Mouse (Mus musculus) hindbrain, embryonic 15.5 days (tissue): Measurements from ENCODE around the gene Clic4. TPM values are rescaled to one million over a fixed set of nuclear protein-coding genes. Genes with fewer than 3 reads are reported as not detected.

ENCODE experiments used
- ATAC-seq: fragments of 200-750 bp; cut with Nextera tagmentation; 2 replicates; pipeline ENCODE4 v1.8.0; 2017; ENCODE audit warnings: low read depth, moderate number of reproducible peaks, moderate TSS enrichment; ENCODE audit not compliant: low FRiP score
- H3K27ac ChIP-seq: fragments of 300-500 bp; sonication (generic); replicated peaks from 2 replicates; pipeline ENCODE4 v1.5.1; 2015; ENCODE audit warnings: mild to moderate bottlenecking, inconsistent platforms
- H3K27me3 ChIP-seq: fragments of 300-500 bp; sonication (generic); 2 replicates; pipeline ENCODE4 v1.6.1; 2015; ENCODE audit warnings: control low read depth, inconsistent platforms
- H3K36me3 ChIP-seq: fragments of 300-500 bp; sonication (generic); 2 replicates; pipeline ENCODE4 v1.6.1; 2015; ENCODE audit warnings: control low read depth, inconsistent platforms
- H3K4me1 ChIP-seq: fragments of 300-500 bp; sonication (generic); replicated peaks from 2 replicates; pipeline ENCODE4 v1.6.1; 2015; ENCODE audit warnings: control low read depth, inconsistent platforms
- H3K4me2 ChIP-seq: fragments of 300-500 bp; sonication (generic); 2 replicates; pipeline ENCODE4 v1.6.1; 2015; ENCODE audit warnings: moderate library complexity, mild to moderate bottlenecking, inconsistent platforms
- H3K4me3 ChIP-seq: fragments of 300-500 bp; sonication (generic); 2 replicates; pipeline ENCODE4 v1.5.1; 2015; ENCODE audit warnings: mild to moderate bottlenecking, inconsistent platforms
- H3K9ac ChIP-seq: fragments of 300-500 bp; sonication (generic); 2 replicates; pipeline ENCODE4 v1.6.1; 2015; ENCODE audit warnings: inconsistent platforms
- H3K9me3 ChIP-seq: fragments of 300-500 bp; sonication (generic); 2 replicates; pipeline ENCODE4 v1.6.1; 2016; ENCODE audit warnings: control low read depth, inconsistent platforms
- WGBS: fragments of 180-500 bp; shearing (Covaris S2); methylation state at CpG from one replicate; pipeline ENCODE4 v1.1.7; 2015; 5-methylcytosine and 5-hydroxymethylcytosine counted together
- polyA plus RNA-seq: library from polyadenylated mRNA; unstranded; fragments of >200 nt; fragmentation: Nextera tagmentation; extraction: Ambion mirVana; gene quantifications from 2 replicates; pipeline ENCODE4 v1.2.1, GENCODE M21; 2015

Gene Clic4
- polyA plus RNA-seq, 1 experiment from 2014 or later, result 67.1 TPM

- H3K36me3 ChIP-seq, result no peaks in the 10 kb centered on the region
- no peaks in the 10 kb centered on the region for H3K27me3 ChIP-seq
- 70% methylated on average over 5 of the region's 5 CpGs for WGBS
- peaks cover 16% of the 10 kb centered on the region for H3K4me1 ChIP-seq
- no peak overlapping the region for H3K4me3 ChIP-seq
- no peaks in the 10 kb centered on the region for H3K9me3 ChIP-seq
- no peak overlapping the region for H3K9ac ChIP-seq
- no peak for ATAC-seq
- no peak overlapping the region; the same call in 1 of the 2 replicates for H3K27ac ChIP-seq
- no peak overlapping the region for H3K4me2 ChIP-seq
Observed at GRCm38 (mm10) chr4:135241106-135241505, 31.5 kb downstream of the Clic4 start.

GRCm38 (mm10) chr4:135240329-135240728, 32.3 kb downstream of the Clic4 start:
- no peaks in the 10 kb centered on the region for H3K27me3 ChIP-seq
- peaks cover 19% of the 10 kb centered on the region for H3K4me1 ChIP-seq
- no peaks in the 10 kb centered on the region for H3K36me3 ChIP-seq
- H3K27ac ChIP-seq, result no peak overlapping the region; the same call in 1 of the 2 replicates
- no peak overlapping the region for H3K4me3 ChIP-seq
- no peak overlapping the region for H3K4me2 ChIP-seq
- no peak overlapping the region for H3K9ac ChIP-seq
- 61% methylated on average over 3 of the region's 3 CpGs for WGBS
- ATAC-seq, result no peak
- H3K9me3 ChIP-seq, result no peaks in the 10 kb centered on the region

- H3K9me3 ChIP-seq, result no peaks in the 10 kb centered on the region
- no peak overlapping the region for H3K4me3 ChIP-seq
- ATAC-seq, result no peak
- H3K36me3 ChIP-seq, result no peaks in the 10 kb centered on the region
- H3K4me2 ChIP-seq, result no peak overlapping the region
- H3K27me3 ChIP-seq, result no peaks in the 10 kb centered on the region
- H3K27ac ChIP-seq, result no peak overlapping the region
- 79% methylated on average over 13 of the region's 13 CpGs for WGBS
- H3K9ac ChIP-seq, result no peak overlapping the region
- peaks cover 23% of the 10 kb centered on the region for H3K4me1 ChIP-seq
Observed at GRCm38 (mm10) chr4:135238706-135239510, 33.7 kb downstream of the Clic4 start.

DNA sequence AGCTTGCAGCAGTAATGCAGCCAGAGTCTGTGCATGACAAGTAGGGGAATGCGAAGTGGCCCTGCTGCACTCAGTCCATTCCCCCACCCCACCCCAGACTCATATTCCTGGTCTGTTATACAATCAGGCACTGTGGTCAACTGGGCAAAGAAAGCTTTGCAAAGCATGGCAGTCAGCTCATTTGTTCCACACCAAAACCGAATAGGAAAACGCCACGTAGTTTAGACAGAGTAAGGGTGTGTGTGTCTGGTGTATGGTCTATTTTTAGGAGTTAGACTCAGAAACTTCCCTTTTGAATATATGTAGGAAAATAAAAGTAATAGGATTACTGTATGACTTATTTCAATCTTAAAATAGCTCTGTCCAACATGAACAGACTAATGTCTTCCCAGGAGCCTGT, 36.0 kb downstream of the Clic4 start:
- Histone ChIP-seq H3K27ac (no peak overlapping the region), H3K36me3 (no peaks in the 10 kb centered on the region), H3K9me3 (no peaks in the 10 kb centered on the region), H3K4me3 (no peak overlapping the region), H3K9ac (no peak overlapping the region), H3K4me2 (no peak overlapping the region), H3K4me1 (peaks cover 22% of the 10 kb centered on the region), H3K27me3 (no peaks in the 10 kb centered on the region)
- WGBS, result 89% methylated on average over 4 of the region's 4 CpGs
- ATAC-seq, result no peak

DNA sequence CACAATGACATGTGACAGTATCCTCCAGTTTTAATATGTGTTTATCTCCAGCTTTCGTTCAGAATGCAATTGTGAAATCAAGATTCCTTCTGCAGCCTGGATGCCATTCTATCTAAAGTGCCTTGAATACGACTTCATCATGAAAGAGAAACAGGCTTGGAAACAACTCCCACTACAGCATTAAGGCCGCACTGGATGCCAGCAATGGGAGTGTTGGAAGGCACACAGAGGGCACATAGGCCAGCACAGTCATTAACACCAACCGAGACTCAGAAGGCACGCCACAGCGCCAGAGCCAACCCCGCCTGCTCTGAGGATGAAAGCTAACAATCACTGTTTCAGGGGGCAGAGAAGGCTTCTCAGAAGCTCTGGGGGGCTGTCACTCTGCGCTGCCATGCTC, 37.1 kb downstream of the Clic4 start:
- Histone ChIP-seq H3K4me3 (no peak overlapping the region), H3K4me2 (no peak overlapping the region), H3K9me3 (no peaks in the 10 kb centered on the region), H3K4me1 (peaks cover 19% of the 10 kb centered on the region), H3K9ac (no peak overlapping the region), H3K36me3 (no peaks in the 10 kb centered on the region), H3K27ac (no peak overlapping the region), H3K27me3 (no peaks in the 10 kb centered on the region)
- ATAC-seq, result no peak
- 58% methylated on average over 8 of the region's 8 CpGs for WGBS

DNA sequence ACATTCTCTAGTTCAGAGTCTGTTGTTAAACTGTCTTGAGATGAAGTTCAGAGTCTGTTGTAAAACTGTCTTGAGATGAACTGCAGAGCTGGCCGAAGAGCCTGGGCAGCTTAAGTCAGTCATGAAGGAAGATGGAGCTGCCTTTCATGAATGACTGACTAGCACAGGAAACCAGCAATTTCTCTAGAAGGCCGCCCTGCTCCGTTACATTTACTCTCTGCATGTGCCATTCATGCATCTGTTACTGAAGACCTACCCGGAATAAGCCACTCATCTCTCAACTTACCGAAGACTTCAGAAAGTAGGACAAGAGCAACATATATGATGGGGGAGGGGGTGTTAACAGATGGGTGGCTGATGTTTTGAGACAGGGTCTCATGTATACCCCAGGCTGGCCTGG, 40.1 kb downstream of the Clic4 start:
- Histone ChIP-seq H3K4me1 (peaks cover 14% of the 10 kb centered on the region; the same call in 1 of the 2 replicates), H3K4me2 (no peak overlapping the region), H3K9me3 (no peaks in the 10 kb centered on the region), H3K9ac (no peak overlapping the region), H3K27me3 (no peaks in the 10 kb centered on the region), H3K27ac (no peak overlapping the region), H3K4me3 (no peak overlapping the region), H3K36me3 (no peaks in the 10 kb centered on the region)
- ATAC-seq, result no peak
- 86% methylated on average over 5 of the region's 5 CpGs for WGBS

- Histone ChIP-seq H3K9me3 (no peaks in the 10 kb centered on the region), H3K27me3 (no peaks in the 10 kb centered on the region), H3K36me3 (no peaks in the 10 kb centered on the region), H3K4me1 (peaks cover 14% of the 10 kb centered on the region; the same call in 1 of the 2 replicates), H3K27ac (no peak overlapping the region), H3K4me2 (no peak overlapping the region), H3K4me3 (no peak overlapping the region), H3K9ac (no peak overlapping the region)
- 84% methylated on average over 5 of the region's 5 CpGs for WGBS
- no peak for ATAC-seq
Observed at GRCm38 (mm10) chr4:135231543-135231942, 41.1 kb downstream of the Clic4 start.

- H3K27ac ChIP-seq, result 0 out of 2 replicates have a peak overlapping the region, but pooled peaks have one; percentile 23
Observed at GRCm38 (mm10) chr4:135231136-135231535, 41.5 kb downstream of the Clic4 start.

GRCm38 (mm10) chr4:135230661-135231060, 42.0 kb downstream of the Clic4 start:
- no peaks in the 10 kb centered on the region for H3K9me3 ChIP-seq
- H3K27me3 ChIP-seq, result no peaks in the 10 kb centered on the region
- H3K9ac ChIP-seq, result no peak overlapping the region
- ATAC-seq, result no peak
- H3K4me2 ChIP-seq, result no peak overlapping the region
- no peak overlapping the region for H3K4me3 ChIP-seq
- H3K36me3 ChIP-seq, result no peaks in the 10 kb centered on the region
- H3K4me1 ChIP-seq, result peaks cover 12% of the 10 kb centered on the region; the same call in 1 of the 2 replicates
- 0 out of 2 replicates have a peak overlapping the region, but pooled peaks have one; percentile 23 for H3K27ac ChIP-seq
- WGBS, result 56% methylated on average over 5 of the region's 5 CpGs

More at GRCm38 (mm10) chr4:135231136-135231535, 41.5 kb downstream of the Clic4 start:
- Histone ChIP-seq H3K9ac (no peak overlapping the region), H3K4me2 (no peak overlapping the region), H3K27me3 (no peaks in the 10 kb centered on the region), H3K36me3 (no peaks in the 10 kb centered on the region), H3K4me3 (no peak overlapping the region), H3K9me3 (no peaks in the 10 kb centered on the region), H3K4me1 (peaks cover 14% of the 10 kb centered on the region; the same call in 1 of the 2 replicates)
- 81% methylated on average over 3 of the region's 3 CpGs for WGBS
- no peak for ATAC-seq

- H3K27me3 ChIP-seq, result no peaks in the 10 kb centered on the region
- no peak overlapping the region for H3K9ac ChIP-seq
Observed at GRCm38 (mm10) chr4:135229871-135230270, 42.7 kb downstream of the Clic4 start.

DNA sequence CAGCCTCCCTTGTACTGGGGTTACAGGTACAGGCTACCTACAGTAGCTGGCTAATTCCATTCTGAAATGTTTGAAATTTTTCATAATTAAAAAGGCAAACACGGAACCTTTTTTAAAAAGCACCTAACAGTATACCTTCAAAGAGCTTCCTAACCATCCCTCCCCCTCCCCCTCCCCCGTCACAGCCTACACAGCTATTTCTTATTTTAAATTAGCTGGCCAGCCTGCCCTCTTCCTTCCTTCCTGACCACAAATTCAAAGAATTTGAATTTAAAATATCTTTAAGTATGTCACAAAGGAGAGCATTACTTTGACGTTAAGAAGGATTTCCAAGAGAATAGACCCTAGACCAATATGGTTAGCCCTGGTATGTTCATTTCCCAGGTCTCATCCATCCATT, 44.5 kb downstream of the Clic4 start:
- 85% methylated on average over 3 of the region's 3 CpGs for WGBS
- H3K9ac ChIP-seq, result no peak overlapping the region
- no peak for ATAC-seq
- no peaks in the 10 kb centered on the region for H3K27me3 ChIP-seq
- H3K4me1 ChIP-seq, result peaks cover 4% of the 10 kb centered on the region; the same call in 1 of the 2 replicates
- no peak overlapping the region for H3K4me2 ChIP-seq
- H3K27ac ChIP-seq, result no peak overlapping the region
- no peaks in the 10 kb centered on the region for H3K9me3 ChIP-seq
- no peak overlapping the region for H3K4me3 ChIP-seq
- H3K36me3 ChIP-seq, result 0 out of 2 replicates have a peak, but pooled peaks cover 4% of the 10 kb centered on the region

More at GRCm38 (mm10) chr4:135229871-135230270, 42.7 kb downstream of the Clic4 start:
- no peak overlapping the region for H3K27ac ChIP-seq
- H3K4me1 ChIP-seq, result peaks cover 4% of the 10 kb centered on the region; the same call in 1 of the 2 replicates
- no peaks in the 10 kb centered on the region for H3K36me3 ChIP-seq
- no peak overlapping the region for H3K4me3 ChIP-seq
- ATAC-seq, result no peak
- H3K9me3 ChIP-seq, result no peaks in the 10 kb centered on the region
- no peak overlapping the region for H3K4me2 ChIP-seq
- WGBS, result 70% methylated on average over 4 of the region's 4 CpGs

GRCm38 (mm10) chr4:135226008-135226667, 46.5 kb downstream of the Clic4 start:
- 0 out of 2 replicates have a peak, but pooled peaks cover 4% of the 10 kb centered on the region for H3K36me3 ChIP-seq
- ATAC-seq, result no peak
- H3K4me2 ChIP-seq, result no peak overlapping the region
- no peak overlapping the region for H3K9ac ChIP-seq
- H3K9me3 ChIP-seq, result no peaks in the 10 kb centered on the region
- WGBS, result 91% methylated on average over 12 of the region's 12 CpGs
- peaks cover 4% of the 10 kb centered on the region; the same call in 1 of the 2 replicates for H3K4me1 ChIP-seq
- no peak overlapping the region for H3K27ac ChIP-seq
- no peak overlapping the region for H3K4me3 ChIP-seq
- no peaks in the 10 kb centered on the region for H3K27me3 ChIP-seq
